Mouse (Mus musculus) MEL (cell line): ENCODE measurements around the gene Ell2. TPM values are rescaled to one million over a fixed set of nuclear protein-coding genes. Genes with fewer than 3 reads are reported as not detected.

Experiments used
- DNase-seq: peaks from one replicate; pipeline ENCODE4 v3.0.0; 2011; ENCODE audit warnings: low read depth, low spot score
- H3K27ac ChIP-seq: 2 replicates; pipeline ENCODE4 v1.5.1; 2012; ENCODE audit warnings: low read depth, mild to moderate bottlenecking, control low read depth, low read length, moderate library complexity; ENCODE audit not compliant: control insufficient read depth
- H3K27me3 ChIP-seq, 2 experiments: fragments of 150-350 bp in 1 of 2; sonication (generic) in 1 of 2; 2 replicates each; pipeline ENCODE4 v1.6.1; 2012; ENCODE audit warnings: low read length in 2 of 2, mild to moderate bottlenecking in 2 of 2, improper control_type of control experiment in 1 of 2, moderate library complexity in 1 of 2; ENCODE audit not compliant: insufficient read depth in 2 of 2, control insufficient read depth in 1 of 2
- H3K36me3 ChIP-seq, 2 experiments: 2 replicates each; pipeline ENCODE4 v1.6.1; 2012 to 2014; ENCODE audit warnings: low read length in 2 of 2, improper control_type of control experiment in 1 of 2, inconsistent platforms in 1 of 2, mild to moderate bottlenecking in 1 of 2; ENCODE audit not compliant: insufficient read depth in 2 of 2, control insufficient read depth in 1 of 2
- H3K4me1 ChIP-seq, 2 experiments: fragments of 150-350 bp in 1 of 2; sonication (generic) in 1 of 2; 2 replicates each; pipeline ENCODE4 v1.6.1; 2012; ENCODE audit warnings: low read length in 2 of 2, improper control_type of control experiment in 1 of 2, mild to moderate bottlenecking in 1 of 2; ENCODE audit not compliant: insufficient read depth in 2 of 2, control insufficient read depth in 1 of 2
- H3K4me3 ChIP-seq, 2 experiments: fragments of 150-350 bp in 1 of 2; sonication (generic) in 1 of 2; 2 replicates each; pipeline ENCODE4 v1.5.1; 2012; ENCODE audit warnings: low read depth in 2 of 2, low read length in 2 of 2, mild to moderate bottlenecking in 2 of 2, moderate library complexity in 2 of 2, control low read depth in 1 of 2, improper control_type of control experiment in 1 of 2; ENCODE audit not compliant: control insufficient read depth in 1 of 2, insufficient read depth in 1 of 2
- H3K79me2 ChIP-seq: 2 replicates; pipeline ENCODE4 v1.6.1; 2012; ENCODE audit warnings: mild to moderate bottlenecking, low read length, moderate library complexity; ENCODE audit not compliant: control insufficient read depth, poor library complexity, insufficient read depth
- H3K9ac ChIP-seq: 2 replicates; pipeline ENCODE4 v1.6.1; 2012; ENCODE audit warnings: low read depth, mild to moderate bottlenecking, control low read depth, low read length, moderate library complexity; ENCODE audit not compliant: control insufficient read depth, poor library complexity, severe bottlenecking
- H3K9me3 ChIP-seq: fragments of 150-350 bp; sonication (generic); replicated peaks from 2 replicates; pipeline ENCODE4 v1.6.1; 2012; ENCODE audit warnings: mild to moderate bottlenecking, low read length, improper control_type of control experiment, moderate library complexity; ENCODE audit not compliant: insufficient read depth
- CHD1 ChIP-seq: IDR thresholded peaks from 2 replicates; pipeline ENCODE4 v1.6.1; 2012; ENCODE audit warnings: low read depth, mild to moderate bottlenecking, inconsistent platforms, low read length, improper control_type of control experiment
- E2F4 ChIP-seq: IDR thresholded peaks from 2 replicates; pipeline ENCODE4 v1.6.1; 2011; ENCODE audit warnings: low read depth, low read length, improper control_type of control experiment, borderline replicate concordance
- EP300 ChIP-seq, 2 experiments: IDR thresholded peaks; 2 replicates each; pipeline ENCODE4 v1.6.1; 2011; ENCODE audit warnings: improper control_type of control experiment in 2 of 2, low read length in 2 of 2, low read depth in 1 of 2, mild to moderate bottlenecking in 1 of 2
- GABPA ChIP-seq: IDR thresholded peaks from 2 replicates; pipeline ENCODE4 v1.6.1; 2012; ENCODE audit warnings: low read depth, mild to moderate bottlenecking, inconsistent platforms, low read length, improper control_type of control experiment, moderate library complexity
- HCFC1 ChIP-seq: IDR thresholded peaks from 2 replicates; pipeline ENCODE4 v1.6.1; 2012; ENCODE audit warnings: low read depth, mild to moderate bottlenecking, inconsistent platforms, low read length, improper control_type of control experiment, moderate library complexity
- JUND ChIP-seq: IDR thresholded peaks from 2 replicates; pipeline ENCODE4 v1.6.1; 2011; ENCODE audit warnings: low read depth, mild to moderate bottlenecking, improper control_type of control experiment, low read length
- KAT2A ChIP-seq: conservative IDR thresholded peaks from 2 replicates; pipeline ENCODE4 v1.6.1; 2012; ENCODE audit warnings: low read depth, low read length, improper control_type of control experiment, inconsistent platforms
- MYB ChIP-seq: IDR thresholded peaks from 2 replicates; pipeline ENCODE4 v1.6.1; 2011; ENCODE audit warnings: mild to moderate bottlenecking, low read depth, low read length, improper control_type of control experiment
- POLR2A ChIP-seq, 2 experiments: IDR thresholded peaks; 2 replicates each; pipeline ENCODE4 v1.6.1; 2011 to 2012; ENCODE audit warnings: low read length in 2 of 2, mild to moderate bottlenecking in 2 of 2, control low read depth in 1 of 2, improper control_type of control experiment in 1 of 2, low read depth in 1 of 2, moderate library complexity in 1 of 2; ENCODE audit not compliant: control insufficient read depth in 1 of 2, insufficient read depth in 1 of 2, poor library complexity in 1 of 2
- POLR2AphosphoS2 ChIP-seq: IDR thresholded peaks from 2 replicates; pipeline ENCODE4 v1.6.1; 2011; ENCODE audit warnings: low read length, improper control_type of control experiment
- RAD21 ChIP-seq: IDR thresholded peaks from 2 replicates; pipeline ENCODE4 v1.6.1; 2011; ENCODE audit warnings: mild to moderate bottlenecking, low read depth, low read length, improper control_type of control experiment
- SMC3 ChIP-seq: IDR thresholded peaks from 2 replicates; pipeline ENCODE4 v1.6.1; 2011; ENCODE audit warnings: low read depth, low read length, improper control_type of control experiment
- TAL1 ChIP-seq: IDR thresholded peaks from 2 replicates; pipeline ENCODE4 v1.6.1; 2012; ENCODE audit warnings: mild to moderate bottlenecking, inconsistent platforms, low read length, moderate library complexity, mixed read lengths
- TBP ChIP-seq: IDR thresholded peaks from 2 replicates; pipeline ENCODE4 v1.8.0; 2011; ENCODE audit warnings: low read depth, low read length, improper control_type of control experiment
- USF1 ChIP-seq: IDR thresholded peaks from 2 replicates; pipeline ENCODE4 v1.6.1; 2014; ENCODE audit warnings: low read depth, mild to moderate bottlenecking, inconsistent platforms, low read length, improper control_type of control experiment, moderate library complexity
- USF2 ChIP-seq, 2 experiments: IDR thresholded peaks; 2 replicates each; pipeline ENCODE4 v1.6.1; 2011 to 2012; ENCODE audit warnings: improper control_type of control experiment in 2 of 2, low read length in 2 of 2, borderline replicate concordance in 1 of 2, inconsistent platforms in 1 of 2, low read depth in 1 of 2, mild to moderate bottlenecking in 1 of 2; ENCODE audit not compliant: insufficient read depth in 1 of 2
- ZKSCAN1 ChIP-seq: IDR thresholded peaks from 2 replicates; pipeline ENCODE4 v1.6.1; 2012; ENCODE audit warnings: low read depth, mild to moderate bottlenecking, inconsistent platforms, low read length, improper control_type of control experiment, moderate library complexity
- ZNF384 ChIP-seq: IDR thresholded peaks from 2 replicates; pipeline ENCODE4 v1.6.1; 2012; ENCODE audit warnings: low read depth, mild to moderate bottlenecking, inconsistent platforms, low read length, improper control_type of control experiment
- polyA plus RNA-seq, 2 experiments: library from polyadenylated mRNA; stranded (reverse) in 1 of 2; unstranded in 1 of 2; fragments of >175 nt in 1 of 2; fragments of >200 nt in 1 of 2; gene quantifications; 2 replicates each; pipeline versions ENCODE4 v1.2.1 to v1.2.4; 2012; ENCODE audit warnings: low replicate concordance in 2 of 2, low read depth in 1 of 2; ENCODE audit not compliant: insufficient read length in 2 of 2, insufficient read depth in 1 of 2, missing spikeins in 1 of 2
- total RNA-seq: library from RNA; depleted of rRNA; stranded (reverse); fragments of 300-350 nt; gene quantifications from 2 replicates; pipeline ENCODE4 v1.2.3, GENCODE M21; 2012

Ell2 gene
- total and polyA plus RNA-seq, 3 experiments = 25.0 to 77.1 (median 52.5) TPM

DNA sequence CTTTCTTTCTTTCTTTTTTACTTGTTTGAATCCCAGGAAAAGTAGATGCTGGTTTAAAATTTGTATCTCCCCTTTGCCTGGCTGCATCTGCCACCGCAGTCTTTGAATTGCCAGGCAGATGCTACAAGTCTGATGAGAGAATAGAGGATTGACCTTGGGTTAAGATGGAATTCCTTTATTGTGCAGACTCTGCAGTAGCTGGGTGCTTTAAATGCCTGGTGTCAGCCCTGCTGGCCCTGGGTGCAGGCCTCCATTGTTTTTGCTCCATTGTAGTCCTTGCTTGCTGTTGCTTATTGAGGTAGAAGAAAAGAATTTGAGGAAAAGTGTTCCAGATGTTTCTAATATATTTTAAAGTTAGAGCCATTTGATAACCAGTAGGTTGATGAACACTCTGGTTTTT, 59.2 kb downstream of the Ell2 start:
- DNase-seq = no peak
- H3K27me3 ChIP-seq = no peaks in the 10 kb centered on the region
- no peak for TF ChIP-seq RAD21
- TF ChIP-seq POLR2A (IDR thresholded peaks at IDR 0.05; ENCODE audit: control insufficient read depth in 1 of 2, insufficient read depth in 1 of 2, low read depth in 1 of 2, low read length in 2 of 2, poor library complexity in 1 of 2) = no peak
- no peak for TF ChIP-seq GABPA
- H3K9me3 ChIP-seq = no peaks in the 10 kb centered on the region
- H3K36me3 ChIP-seq = peaks cover 3 to 17% of the 10 kb centered on the region in 2 experiments
- H3K4me3 ChIP-seq = no peak overlapping the region
- no peak overlapping the region for H3K9ac ChIP-seq
- H3K79me2 ChIP-seq = no peaks in the 10 kb centered on the region
- H3K4me1 ChIP-seq = peaks cover 0 to 2% of the 10 kb centered on the region in 2 experiments; a peak in 2 of 4 replicates
- H3K27ac ChIP-seq = no peak overlapping the region

DNA sequence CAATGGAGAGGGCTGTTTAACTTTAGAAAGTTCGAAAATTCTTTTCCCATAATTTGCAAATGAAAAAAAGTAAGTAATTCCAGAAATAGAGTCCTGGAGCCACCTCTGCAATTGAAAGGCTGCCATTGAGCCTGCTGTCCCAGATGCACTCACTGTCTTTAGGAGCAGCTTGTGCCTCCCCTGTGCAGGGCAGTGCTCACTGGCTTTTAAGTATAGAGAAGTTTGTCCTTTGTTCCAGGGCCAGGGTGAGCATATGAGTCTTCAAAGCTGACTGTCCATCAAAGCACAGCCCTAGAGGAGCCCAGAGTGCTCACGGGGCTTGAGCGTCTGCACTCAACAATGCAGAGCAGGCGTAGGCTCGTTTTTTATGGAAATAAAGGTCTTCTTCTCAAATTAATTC, 59.7 kb downstream of the Ell2 start:
- Histone ChIP-seq H3K4me1 (peaks cover 0 to 2% of the 10 kb centered on the region in 2 experiments; a peak in 2 of 4 replicates), H3K4me3 (no peak overlapping the region), H3K79me2 (no peaks in the 10 kb centered on the region), H3K9me3 (no peaks in the 10 kb centered on the region), H3K9ac (no peak overlapping the region), H3K27ac (no peak overlapping the region), H3K36me3 (peaks cover 7 to 17% of the 10 kb centered on the region in 2 experiments), H3K27me3 (no peaks in the 10 kb centered on the region)
- TF ChIP-seq TAL1 (no peak), E2F4 (no peak), SMC3 (no peak), USF2 (IDR thresholded peaks at IDR 0.05; ENCODE audit: borderline replicate concordance in 1 of 2, insufficient read depth in 1 of 2, low read depth in 1 of 2, low read length in 2 of 2) (no peak), MYB (no peak), CHD1 (no peak), ZNF384 (no peak), POLR2AphosphoS2 (no peak), HCFC1 (no peak), KAT2A (no peak), TBP (no peak), USF1 (no peak), JUND (no peak), ZKSCAN1 (no peak), EP300 (IDR thresholded peaks at IDR 0.05; ENCODE audit: low read depth in 1 of 2, low read length in 2 of 2) (no peak)
- DNase-seq = no peak
